Mouse (Mus musculus): ENCODE results near the gene Itgb7.
"Not testable (repeated sequence)": the region's sequence is repeated elsewhere in the genome, so short reads cannot be mapped to it uniquely, and the experiment has no call there.

Itgb7 gene

DNA sequence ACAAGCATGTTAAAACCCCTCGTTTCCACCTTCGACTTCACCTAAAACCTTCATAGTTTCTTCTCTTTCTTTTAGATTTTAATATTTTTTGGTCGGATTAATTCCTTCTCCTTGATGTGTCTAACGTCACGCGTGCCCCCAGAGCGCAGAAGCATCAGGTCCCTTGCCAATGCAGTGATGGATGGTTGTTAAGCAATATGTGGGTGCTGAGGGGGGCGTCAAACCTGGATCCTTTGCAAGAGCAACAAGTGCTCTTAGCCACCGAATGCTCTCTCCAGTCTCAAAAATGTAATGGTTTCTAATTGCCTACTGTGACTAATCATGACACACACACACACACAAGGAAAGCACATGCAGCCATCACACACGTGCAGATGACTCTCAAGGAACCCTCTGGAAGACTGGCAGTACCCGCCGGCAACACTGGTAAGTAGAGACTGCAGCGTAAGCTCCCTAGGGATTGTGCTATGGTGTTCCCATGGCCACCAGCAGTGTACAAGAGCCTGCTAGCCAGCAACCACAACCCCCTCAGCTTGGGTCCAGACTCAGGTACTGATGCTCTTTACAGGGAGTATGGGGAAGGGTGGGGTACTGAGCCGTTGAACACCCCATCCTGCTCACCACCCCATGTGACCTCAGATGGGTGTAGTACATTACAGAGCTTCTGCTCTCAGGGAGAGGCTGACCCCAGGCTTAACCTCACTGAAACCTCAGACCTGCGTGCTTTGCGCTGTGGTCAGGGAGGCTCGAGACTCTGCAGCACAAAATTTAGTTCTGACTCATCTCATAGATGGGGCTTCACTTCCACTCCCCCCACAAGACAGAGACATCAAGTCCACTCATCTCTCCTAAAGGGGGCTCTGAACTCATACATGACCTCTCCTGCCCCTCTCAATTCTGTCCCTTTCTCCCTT is 1.1 kb downstream of the Itgb7 start:
- in situ Hi-C loops (cut with MboI; ENCODE audit: low sequenced_read_pairs): no loop called here

- in situ Hi-C loops (cut with MboI; ENCODE audit: low sequenced_read_pairs): not testable (repeated sequence)
These were observed 6.1 kb downstream of the Itgb7 start for GRCm38 (mm10) chr15:102225619-102226018.

DNA sequence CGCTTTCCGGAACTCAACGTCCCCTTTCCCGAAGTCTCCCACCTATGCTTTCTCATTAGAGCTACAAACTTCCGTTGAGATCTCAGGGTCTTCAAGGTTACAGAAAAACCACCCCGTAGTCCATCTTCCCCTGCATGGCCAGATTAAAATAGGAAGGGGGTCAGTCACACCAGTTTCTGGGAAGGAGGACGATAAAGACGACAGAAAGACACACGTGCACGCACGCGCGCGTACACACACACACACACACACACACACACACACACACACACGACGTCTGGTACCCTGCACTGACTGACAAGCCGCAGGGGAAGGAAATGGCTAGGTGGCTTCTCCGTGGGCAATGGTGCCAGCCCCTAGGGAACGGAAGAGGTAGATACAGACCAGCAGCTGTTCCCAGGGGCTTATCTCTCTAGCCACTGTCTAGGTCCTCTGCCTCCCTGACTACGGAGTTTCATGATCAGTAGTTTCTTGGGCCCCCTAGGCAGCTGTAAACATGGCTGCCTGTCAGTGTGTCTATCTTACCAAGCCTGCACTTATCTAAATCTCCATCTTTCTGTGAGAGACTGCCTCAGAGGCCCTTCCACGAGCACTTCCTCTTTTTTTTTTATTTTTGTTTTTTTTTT is 6.6 kb downstream of the Itgb7 start:
- in situ Hi-C loops (cut with MboI; ENCODE audit: low sequenced_read_pairs): no loop called here

GRCm38 (mm10) chr15:102224186-102224991 is 7.4 kb downstream of the Itgb7 start:
- in situ Hi-C loops (cut with MboI; ENCODE audit: low sequenced_read_pairs): no loop called here

DNA sequence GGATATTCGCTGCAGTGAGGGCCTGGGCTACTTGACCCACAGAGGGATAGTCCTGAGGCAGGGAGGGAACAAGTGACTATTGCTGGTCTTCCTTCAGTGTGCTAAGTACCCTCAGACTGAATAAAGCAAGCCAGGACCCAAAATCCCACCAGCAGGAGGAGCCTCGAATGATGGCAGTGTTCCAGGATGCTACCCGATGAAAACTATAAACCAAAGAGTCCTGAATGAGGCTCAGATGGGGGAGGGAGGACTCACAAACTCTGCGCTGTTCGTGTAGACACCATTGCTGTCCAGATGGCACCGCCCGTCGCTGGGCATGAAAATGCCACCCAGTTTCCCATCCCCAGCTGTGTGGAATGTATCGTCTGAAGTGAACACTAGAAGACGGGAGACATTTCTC is 9.4 kb downstream of the Itgb7 start:
- in situ Hi-C loops (cut with MboI; ENCODE audit: low sequenced_read_pairs): no loop called here

DNA sequence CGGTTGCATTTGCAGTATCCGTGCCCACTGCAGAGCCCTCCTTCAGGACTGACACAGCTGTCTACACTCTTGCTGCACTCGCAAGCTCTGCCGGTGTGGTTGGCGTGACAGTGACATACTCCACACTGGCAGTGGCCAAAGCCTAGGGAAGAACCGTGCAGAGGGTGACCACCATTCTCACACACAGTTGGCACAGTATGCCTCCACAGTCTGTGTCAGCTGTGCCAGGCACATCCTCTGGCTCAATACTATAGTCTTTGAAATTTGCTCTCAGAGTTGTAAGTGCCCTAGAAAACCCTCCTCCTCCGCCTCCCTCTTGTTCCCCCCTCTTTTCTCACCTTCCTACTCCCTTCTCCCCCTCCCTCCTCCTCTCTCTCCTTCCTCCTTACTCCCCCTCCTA is 14.4 kb downstream of the Itgb7 start:
- in situ Hi-C loops (cut with MboI; ENCODE audit: low sequenced_read_pairs): no loop called here

GRCm38 (mm10) chr15:102216459-102217228 is 15.1 kb downstream of the Itgb7 start:
- in situ Hi-C loops (cut with MboI; ENCODE audit: low sequenced_read_pairs): no loop called here

GRCm38 (mm10) chr15:102215624-102216023 is 16.1 kb downstream of the Itgb7 start:
- in situ Hi-C loops (cut with MboI; ENCODE audit: low sequenced_read_pairs): no loop called here

DNA sequence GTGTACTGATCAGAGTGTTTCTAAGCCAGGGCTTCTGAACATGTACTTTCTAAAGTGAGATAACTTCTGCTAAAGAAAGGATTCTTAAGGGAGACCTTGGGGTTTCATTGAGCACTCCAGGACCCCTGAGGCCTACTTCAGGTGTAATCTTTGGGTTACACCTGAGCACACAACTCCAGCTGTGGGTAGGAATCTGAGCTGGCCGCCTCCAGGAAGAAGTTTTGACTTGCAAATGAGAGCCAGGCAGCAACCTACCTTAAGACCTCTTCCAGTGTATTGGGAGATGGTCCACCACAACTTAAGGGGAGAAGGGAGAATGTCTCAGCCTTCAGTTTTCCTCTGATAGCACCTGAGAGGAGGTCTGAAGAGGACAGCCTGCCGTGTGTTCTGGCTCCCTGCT is 17.6 kb downstream of the Itgb7 start:
- in situ Hi-C loops (cut with MboI; ENCODE audit: low sequenced_read_pairs): no loop called here

- in situ Hi-C loops (cut with MboI; ENCODE audit: low sequenced_read_pairs): no loop called here
These were observed 19.8 kb downstream of the Itgb7 start for GRCm38 (mm10) chr15:102211895-102212294.

GRCm38 (mm10) chr15:102210816-102211215 is 20.9 kb downstream of the Itgb7 start:
- in situ Hi-C loops (cut with MboI; ENCODE audit: low sequenced_read_pairs): no loop called here

DNA sequence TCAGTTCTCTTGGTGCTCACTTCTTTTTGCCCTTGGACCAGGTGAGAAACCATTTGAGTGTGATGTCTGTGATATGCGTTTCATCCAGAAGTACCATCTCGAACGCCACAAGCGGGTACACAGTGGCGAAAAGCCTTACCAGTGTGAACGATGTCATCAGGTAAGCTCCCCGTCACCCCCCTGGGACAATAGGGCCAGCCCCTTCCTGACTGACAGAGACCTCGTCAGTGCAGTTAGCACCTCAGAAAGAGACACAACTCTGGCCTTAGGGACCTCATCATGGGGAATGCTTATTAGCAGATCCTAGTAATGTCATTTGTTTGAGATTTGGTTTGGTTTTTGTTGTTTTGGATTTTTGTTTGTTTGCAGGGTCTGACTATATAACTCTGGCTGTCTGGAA is 22.6 kb downstream of the Itgb7 start:
- in situ Hi-C loops (cut with MboI; ENCODE audit: low sequenced_read_pairs): no loop called here

GRCm38 (mm10) chr15:102208092-102208561 is 23.6 kb downstream of the Itgb7 start:
- in situ Hi-C loops (cut with MboI; ENCODE audit: low sequenced_read_pairs): no loop called here

DNA sequence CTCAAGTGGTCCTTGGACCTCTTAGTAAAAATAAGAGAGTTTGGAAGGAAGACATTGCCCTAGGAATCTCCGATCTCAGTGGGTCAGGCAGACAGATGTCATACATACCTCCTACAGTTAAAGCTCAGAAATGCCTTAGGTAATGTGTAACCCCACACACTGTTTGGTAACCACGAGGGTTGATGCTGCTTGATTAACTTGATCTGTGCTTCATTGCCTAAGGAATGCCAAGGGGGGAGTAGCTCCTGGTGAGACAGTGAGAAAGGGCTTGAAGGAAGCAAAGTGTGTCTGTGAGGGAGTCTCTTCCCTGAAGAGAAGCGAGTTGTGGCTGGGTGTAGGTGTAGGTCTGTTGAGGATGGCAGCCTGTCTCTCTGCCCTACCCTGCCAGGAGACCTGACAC is 24.4 kb downstream of the Itgb7 start:
- in situ Hi-C loops (cut with MboI; ENCODE audit: low sequenced_read_pairs): no loop called here

- in situ Hi-C loops (cut with MboI; ENCODE audit: low sequenced_read_pairs): no loop called here
These were observed 26.0 kb downstream of the Itgb7 start for GRCm38 (mm10) chr15:102205779-102206178.

DNA sequence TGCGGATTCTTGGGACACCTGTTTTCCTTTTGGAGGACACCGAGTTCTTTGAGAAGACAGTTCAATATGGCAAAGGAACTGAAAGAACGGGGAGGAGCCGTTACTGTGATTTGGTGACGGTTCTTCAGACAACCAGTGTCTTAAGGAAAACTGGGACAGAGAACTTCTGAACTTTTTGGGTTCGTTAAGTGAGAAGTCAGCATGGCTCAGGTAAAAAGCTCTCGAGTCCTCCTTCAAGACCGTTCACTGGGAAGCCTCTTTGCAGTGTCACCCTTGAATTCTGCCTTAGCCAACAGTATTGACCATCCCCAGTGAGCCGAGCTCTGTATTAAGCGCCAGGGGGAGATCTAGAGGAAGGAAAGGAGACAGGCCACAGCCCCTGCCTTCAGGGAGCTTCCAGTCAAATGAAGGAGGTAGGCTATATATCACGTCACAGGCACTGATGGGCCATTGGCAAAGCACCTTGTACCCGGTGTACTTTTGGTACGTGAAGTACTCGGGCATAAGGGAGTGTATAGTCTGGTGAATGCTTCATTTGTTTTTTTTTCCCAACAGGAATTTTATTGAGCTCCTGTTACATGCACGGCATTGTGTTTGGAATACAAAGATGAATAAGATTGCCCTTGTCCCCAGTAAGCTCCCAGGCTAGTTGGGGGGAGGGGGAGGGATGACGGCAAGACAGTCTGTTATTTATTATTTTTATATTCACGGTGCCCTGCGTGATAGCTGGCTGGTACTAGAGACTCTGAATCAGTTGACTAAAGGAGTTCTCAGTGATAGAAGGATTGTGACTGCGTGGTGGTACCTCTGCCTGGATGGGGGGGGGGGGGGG is 26.9 kb downstream of the Itgb7 start, which contains the start of gene Csad:
TSS of gene Csad (minus strand) at position 51 of the 832 bp plus-strand sequence.
- in situ Hi-C loops (cut with MboI; ENCODE audit: low sequenced_read_pairs): no loop called here

- in situ Hi-C loops (cut with MboI; ENCODE audit: low sequenced_read_pairs): no loop called here
These were observed 27.8 kb downstream of the Itgb7 start for GRCm38 (mm10) chr15:102203835-102204381.

DNA sequence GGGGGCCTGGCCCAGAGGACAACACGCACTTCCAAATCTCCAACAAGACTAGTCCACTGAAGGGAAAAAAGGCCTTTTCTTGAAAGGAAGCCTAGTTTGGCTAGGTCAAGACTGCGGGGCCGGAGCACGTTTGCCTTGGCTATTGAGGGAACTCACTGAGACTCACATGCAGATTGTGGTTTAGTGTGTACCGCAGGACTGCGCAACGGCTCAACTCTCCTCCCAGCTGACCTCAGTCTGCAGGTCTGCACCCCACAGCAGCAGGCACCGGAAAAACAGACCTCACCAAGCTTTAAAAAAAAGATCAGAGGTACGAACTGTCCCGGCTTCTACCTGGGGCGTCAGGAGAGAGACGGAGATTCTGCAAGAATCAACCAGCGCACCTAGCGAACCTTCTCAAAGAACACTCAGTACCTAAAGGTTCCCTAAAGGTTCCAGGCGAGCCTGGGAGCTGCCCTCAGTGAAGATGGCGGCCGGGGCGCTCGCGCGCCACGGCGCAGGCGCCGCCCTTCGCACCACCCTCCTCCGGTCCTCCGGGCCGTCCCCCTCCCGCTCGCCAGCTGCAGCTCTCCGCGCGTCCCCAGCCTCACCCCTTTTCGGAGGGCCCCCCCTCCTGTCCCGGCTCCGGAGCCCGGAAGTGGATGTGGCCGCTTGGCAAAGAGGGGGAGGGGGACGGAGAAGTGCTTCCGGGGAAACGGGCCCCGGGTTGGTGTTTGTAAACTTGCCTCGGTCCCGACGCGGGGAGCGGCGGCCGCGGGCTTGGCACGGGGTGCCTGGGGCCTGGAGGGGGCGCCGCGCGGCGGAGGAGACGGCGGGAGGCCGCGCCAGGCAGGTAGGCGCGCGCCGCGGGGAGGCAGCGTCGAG is 28.5 kb downstream of the Itgb7 start, which contains the start of gene Zfp740:
TSS of gene Zfp740 (plus strand) at position 279 of the 864 bp plus-strand sequence.
- in situ Hi-C loops (cut with MboI; ENCODE audit: low sequenced_read_pairs): no loop called here
